Mouse (Mus musculus) heart, adult 2 months (tissue): ENCODE results near the gene Ccdc134. TPM values are rescaled to one million over a fixed set of nuclear protein-coding genes. Genes with fewer than 3 reads are reported as not detected.

Experiments
- DNase-seq, 2 experiments: peaks; one replicate each; pipeline ENCODE4 v3.0.0; 2021
- H3K27ac ChIP-seq: fragments of 200-600 bp; 2 replicates; pipeline ENCODE4 v1.8.1; 2022
- H3K27me3 ChIP-seq: fragments of 200-500 bp; 2 replicates; pipeline ENCODE4 v1.6.1; 2012; ENCODE audit warnings: mild to moderate bottlenecking, low read length, inconsistent platforms, mixed read lengths; ENCODE audit not compliant: control insufficient read depth, insufficient read depth
- H3K36me3 ChIP-seq: fragments of 200-500 bp; 2 replicates; pipeline ENCODE4 v1.6.1; 2012; ENCODE audit warnings: low read length, inconsistent platforms; ENCODE audit not compliant: control insufficient read depth, insufficient read depth
- H3K4me1 ChIP-seq: fragments of 200-500 bp; 2 replicates; pipeline ENCODE4 v1.6.1; 2011; ENCODE audit warnings: low read length; ENCODE audit not compliant: control insufficient read depth, insufficient read depth
- H3K4me3 ChIP-seq: fragments of 200-600 bp; 2 replicates; pipeline ENCODE4 v1.8.1; 2022
- H3K79me2 ChIP-seq: fragments of 200-500 bp; replicated peaks from 2 replicates; pipeline ENCODE4 v1.6.1; 2012; ENCODE audit warnings: mild to moderate bottlenecking, inconsistent platforms, low read length, moderate library complexity, mixed read lengths; ENCODE audit not compliant: control insufficient read depth, insufficient read depth
- H3K9ac ChIP-seq: fragments of 200-500 bp; 2 replicates; pipeline ENCODE4 v1.6.1; 2012; ENCODE audit warnings: low read depth, mild to moderate bottlenecking, control low read depth, inconsistent platforms, low read length, mixed read lengths
- CTCF ChIP-seq: fragments of 200-600 bp; IDR thresholded peaks from 2 replicates; pipeline ENCODE4 v1.8.1; 2022; ENCODE audit warnings: antibody characterized with exemption, mild to moderate bottlenecking, moderate library complexity
- EP300 ChIP-seq: fragments of 200-500 bp; IDR thresholded peaks from 2 replicates; pipeline ENCODE4 v1.6.1; 2011; ENCODE audit warnings: low read depth, low read length, control low read depth; ENCODE audit not compliant: insufficient read depth
- POLR2A ChIP-seq: fragments of 200-500 bp; IDR thresholded peaks from 2 replicates; pipeline ENCODE4 v1.6.1; 2011; ENCODE audit warnings: mild to moderate bottlenecking, low read depth, low read length, control low read depth; ENCODE audit not compliant: insufficient read depth
- WGBS: fragments of 180-500 bp; shearing (Covaris S2); methylation state at CpG from one replicate; pipeline ENCODE4 v1.1.7; 2018; 5-methylcytosine and 5-hydroxymethylcytosine counted together
- intact Hi-C: fragments of 180-260 bp; cut with DNase I; formaldehyde crosslinking; loops from one replicate; pipeline ENCODE4 v1.15.1; 2025
- polyA plus RNA-seq: library from polyadenylated mRNA; depleted of rRNA; stranded (reverse); fragments of >200 nt; gene quantifications from 2 replicates; pipeline ENCODE4 v1.2.3, GENCODE M21; 2012; rRNA removed
- total RNA-seq, 2 experiments: library from RNA; stranded (reverse); gene quantifications; 2 replicates each; pipeline ENCODE4 v1.2.3; 2021

Ccdc134 gene
- total and polyA plus RNA-seq, 3 experiments: 3.9 to 4.8 (median 4.0) TPM

DNA sequence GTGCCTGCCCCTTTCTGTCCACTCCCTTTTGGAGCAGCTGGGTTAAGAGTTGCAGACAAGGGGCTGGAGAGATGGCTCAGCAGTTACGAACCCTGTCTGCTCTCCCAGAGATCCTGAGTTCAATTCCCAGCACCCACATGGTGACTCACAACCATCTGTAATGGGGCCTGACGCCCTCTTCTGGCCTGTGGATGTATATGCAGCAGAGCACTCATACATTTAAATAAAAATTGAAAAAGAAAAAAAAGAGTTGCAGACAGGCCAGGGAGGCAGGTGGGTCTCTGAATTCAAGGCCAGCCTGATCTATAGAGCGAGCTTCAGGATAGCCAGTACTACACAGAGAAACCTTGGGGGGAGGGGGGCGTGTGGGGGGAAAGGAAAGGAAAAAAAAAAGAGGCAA is 59.7 kb downstream of the Ccdc134 start:
- no peak for DNase-seq
- H3K9ac ChIP-seq: no peak overlapping the region
- no peaks in the 10 kb centered on the region for H3K79me2 ChIP-seq
- H3K36me3 ChIP-seq: no peaks in the 10 kb centered on the region
- TF ChIP-seq CTCF: no peak; the same call in 1 of the 2 replicates
- no peak for TF ChIP-seq EP300
- TF ChIP-seq POLR2A: no peak
- H3K4me1 ChIP-seq: peaks cover 1% of the 10 kb centered on the region; the same call in 1 of the 2 replicates
- no peak overlapping the region for H3K4me3 ChIP-seq
- H3K27ac ChIP-seq: no peak overlapping the region
- H3K27me3 ChIP-seq: no peaks in the 10 kb centered on the region
- WGBS: 90% methylated on average over 4 of the region's 4 CpGs
- intact Hi-C loops: no loop called here

- Histone ChIP-seq H3K4me1 (peaks cover 1% of the 10 kb centered on the region; the same call in 1 of the 2 replicates), H3K79me2 (no peaks in the 10 kb centered on the region), H3K36me3 (no peaks in the 10 kb centered on the region), H3K27me3 (no peaks in the 10 kb centered on the region), H3K9ac (no peak overlapping the region), H3K27ac (no peak overlapping the region), H3K4me3 (no peak overlapping the region)
- TF ChIP-seq CTCF (no peak), POLR2A (no peak), EP300 (no peak)
- DNase-seq: no peak
- intact Hi-C loops: no loop called here
- 94% methylated on average over 1 of the region's 1 CpGs for WGBS
Measured at GRCm38 (mm10) chr15:82187924-82188323, 60.2 kb downstream of the Ccdc134 start.

- peaks cover 1% of the 10 kb centered on the region; the same call in 1 of the 2 replicates for H3K4me1 ChIP-seq
- intact Hi-C loops: no loop called here
Measured at GRCm38 (mm10) chr15:82188481-82189240, 60.9 kb downstream of the Ccdc134 start.

More at GRCm38 (mm10) chr15:82188481-82189240, 60.9 kb downstream of the Ccdc134 start:
- H3K9ac ChIP-seq: no peak overlapping the region
- TF ChIP-seq POLR2A (no peak), CTCF (peak; percentile 61), EP300 (peak; percentile 54; the same call in 1 of the 2 replicates)
- H3K79me2 ChIP-seq: no peaks in the 10 kb centered on the region
- no peak overlapping the region for H3K4me3 ChIP-seq
- H3K27ac ChIP-seq: no peak overlapping the region
- H3K36me3 ChIP-seq: no peaks in the 10 kb centered on the region
- DNase-seq: peak; percentile 59 to 66
- 79% methylated on average over 10 of the region's 10 CpGs for WGBS
- H3K27me3 ChIP-seq: no peaks in the 10 kb centered on the region

Other genes starting within 250 kb of the Ccdc134 start
- 1 to 10 TPM; 5.9 to 8.1 TPM for gene Polr3h, start 201.7 kb upstream of the Ccdc134 start, total RNA-seq
- gene Polr3h, start 201.7 kb upstream of the Ccdc134 start, polyA plus RNA-seq: 7.2 and 10.2 TPM in 2 replicates
- gene Csdc2, start 191.2 kb upstream of the Ccdc134 start, total RNA-seq: 10 to 100 TPM; 66.1 to 92.7 TPM
- 85.7 and 111 TPM in 2 replicates for gene Csdc2, start 191.2 kb upstream of the Ccdc134 start, polyA plus RNA-seq
- 10 to 100 TPM; 22.0 to 26.7 TPM for gene Pmm1, start 167.0 kb upstream of the Ccdc134 start, total RNA-seq
- gene Pmm1, start 167.0 kb upstream of the Ccdc134 start, polyA plus RNA-seq: 27.7 and 34.4 TPM in 2 replicates
- not detected for gene 1700029P11Rik, start 147.4 kb upstream of the Ccdc134 start, total RNA-seq
- gene 1700029P11Rik, start 147.4 kb upstream of the Ccdc134 start, polyA plus RNA-seq: not detected in 2 replicates
- gene Xrcc6, start 140.1 kb upstream of the Ccdc134 start, total RNA-seq: 10 to 100 TPM; 18.9 to 24.3 TPM
- 18.6 and 20.3 TPM in 2 replicates for gene Xrcc6, start 140.1 kb upstream of the Ccdc134 start, polyA plus RNA-seq
- gene Desi1, start 94.1 kb upstream of the Ccdc134 start, total RNA-seq: 10 to 100 TPM; 21.4 to 27.7 TPM
- 20.1 and 23.1 TPM in 2 replicates for gene Desi1, start 94.1 kb upstream of the Ccdc134 start, polyA plus RNA-seq
- gene Snu13, start 80.3 kb upstream of the Ccdc134 start, total RNA-seq: 10 to 100 TPM; 49.5 to 52.7 TPM
- gene Snu13, start 80.3 kb upstream of the Ccdc134 start, polyA plus RNA-seq: 49.5 and 66.6 TPM in 2 replicates
- not detected for gene 4930407I10Rik, start 68.8 kb upstream of the Ccdc134 start, total RNA-seq
- gene 4930407I10Rik, start 68.8 kb upstream of the Ccdc134 start, polyA plus RNA-seq: not detected in 2 replicates
- gene Mei1, start 57.9 kb upstream of the Ccdc134 start, total RNA-seq: not detected
- not detected in 2 replicates for gene Mei1, start 57.9 kb upstream of the Ccdc134 start, polyA plus RNA-seq
- gene Srebf2, start 19.3 kb downstream of the Ccdc134 start, total RNA-seq: 10 to 100 TPM; 22.4 to 24.2 TPM
- gene Srebf2, start 19.3 kb downstream of the Ccdc134 start, polyA plus RNA-seq: 33.3 and 45.3 TPM in 2 replicates
- gene Shisa8, start 84.9 kb downstream of the Ccdc134 start, total RNA-seq: under 1 TPM; 0.13 to 0.23 TPM
- gene Shisa8, start 84.9 kb downstream of the Ccdc134 start, polyA plus RNA-seq: 0.15 and 0.21 TPM in 2 replicates
- gene Tnfrsf13c, start 96.4 kb downstream of the Ccdc134 start, total RNA-seq: under 1 TPM; 0.16 to 0.18 TPM
- gene Tnfrsf13c, start 96.4 kb downstream of the Ccdc134 start, polyA plus RNA-seq: 0.44 and 0.86 TPM in 2 replicates
- gene Cenpm, start 116.8 kb downstream of the Ccdc134 start, total RNA-seq: under 1 TPM; 0.39 to 0.42 TPM
- gene Cenpm, start 116.8 kb downstream of the Ccdc134 start, polyA plus RNA-seq: 0.76 and 1.7 TPM in 2 replicates
- not detected for gene 1500009C09Rik, start 124.5 kb downstream of the Ccdc134 start, total RNA-seq
- gene 1500009C09Rik, start 124.5 kb downstream of the Ccdc134 start, polyA plus RNA-seq: 0.08 TPM in 1 of 2 replicates, not detected in the other
- under 1 TPM; 0.39 to 0.44 TPM for gene Sept3, start 147.0 kb downstream of the Ccdc134 start, total RNA-seq
- 0.43 and 0.85 TPM in 2 replicates for gene Sept3, start 147.0 kb downstream of the Ccdc134 start, polyA plus RNA-seq
- not detected for gene Wbp2nl, start 171.0 kb downstream of the Ccdc134 start, total RNA-seq
- not detected in 2 replicates for gene Wbp2nl, start 171.0 kb downstream of the Ccdc134 start, polyA plus RNA-seq
- 10 to 100 TPM; 22.6 to 27.0 TPM for gene Naga, start 211.0 kb downstream of the Ccdc134 start, total RNA-seq
- 48.3 and 54.3 TPM in 2 replicates for gene Naga, start 211.0 kb downstream of the Ccdc134 start, polyA plus RNA-seq
- gene Pheta2, start 211.0 kb downstream of the Ccdc134 start, total RNA-seq: 1 to 10 TPM in 1 of 2 experiments, under 1 TPM in 1; 0.70 to 1.2 TPM
- 0.76 and 1.3 TPM in 2 replicates for gene Pheta2, start 211.0 kb downstream of the Ccdc134 start, polyA plus RNA-seq
- gene Smdt1, start 211.0 kb downstream of the Ccdc134 start, total RNA-seq: 100 to 1,000 TPM; 183 to 202 TPM
- gene Smdt1, start 211.0 kb downstream of the Ccdc134 start, polyA plus RNA-seq: 231 and 248 TPM in 2 replicates
- 100 to 1,000 TPM; 659 to 775 TPM for gene Ndufa6, start 226.4 kb downstream of the Ccdc134 start, total RNA-seq
- gene Ndufa6, start 226.4 kb downstream of the Ccdc134 start, polyA plus RNA-seq: 609 and 726 TPM in 2 replicates